Mouse (Mus musculus) hindbrain, postnatal 0 days (tissue): ENCODE measurements around the gene Zmym6. TPM values are rescaled to one million over a fixed set of nuclear protein-coding genes. Genes with fewer than 3 reads are reported as not detected.
A peak's percentile ranks its signal among the peaks of the same experiment; 100 is the strongest.

Experiments used
- ATAC-seq: fragments of 200-750 bp; cut with Nextera tagmentation; 2 replicates; pipeline ENCODE4 v1.8.0; 2017; ENCODE audit warnings: mild to moderate bottlenecking, moderate TSS enrichment, moderate library complexity
- DNase-seq: peaks from one replicate; pipeline ENCODE4 v3.0.0-alpha.2; 2015; ENCODE audit warnings: low spot score
- H3K27ac ChIP-seq: fragments of 300-500 bp; sonication (generic); 2 replicates; pipeline ENCODE4 v1.5.1; 2014; ENCODE audit warnings: mild to moderate bottlenecking
- H3K27me3 ChIP-seq: fragments of 300-500 bp; sonication (generic); 2 replicates; pipeline ENCODE4 v1.6.1; 2014; ENCODE audit warnings: low read length, mixed read lengths; ENCODE audit not compliant: insufficient read depth
- H3K36me3 ChIP-seq: fragments of 300-500 bp; sonication (generic); 2 replicates; pipeline ENCODE4 v1.6.1; 2014; ENCODE audit warnings: low read length, mixed read lengths; ENCODE audit not compliant: insufficient read depth
- H3K4me1 ChIP-seq: fragments of 300-500 bp; sonication (generic); 2 replicates; pipeline ENCODE4 v1.6.1; 2014; ENCODE audit warnings: antibody characterized with exemption, low read length, mixed read lengths; ENCODE audit not compliant: insufficient read depth
- H3K4me2 ChIP-seq: fragments of 300-500 bp; sonication (generic); 2 replicates; pipeline ENCODE4 v1.6.1; 2014; ENCODE audit warnings: low read depth, mild to moderate bottlenecking, low read length, moderate library complexity, mixed read lengths
- H3K4me3 ChIP-seq: fragments of 300-500 bp; sonication (generic); 2 replicates; pipeline ENCODE4 v1.5.1; 2014; ENCODE audit warnings: low read length
- H3K9ac ChIP-seq: fragments of 300-500 bp; sonication (generic); replicated peaks from 2 replicates; pipeline ENCODE4 v1.6.1; 2014; ENCODE audit warnings: mild to moderate bottlenecking, low read length, moderate library complexity, mixed read lengths
- H3K9me3 ChIP-seq: fragments of 300-500 bp; sonication (generic); 2 replicates; pipeline ENCODE4 v1.6.1; 2016; ENCODE audit warnings: low read length, mixed read lengths
- CTCF ChIP-seq: IDR thresholded peaks from 2 replicates; pipeline ENCODE4 v1.5.1; 2016; ENCODE audit warnings: antibody characterized with exemption, control low read depth, low read depth
- WGBS: fragments of 180-500 bp; shearing (Covaris S2); extraction: QIAGEN DNeasy Blood & Tissue Kit; methylation state at CpG from one replicate; pipeline ENCODE4 v1.1.7; 2014; 5-methylcytosine and 5-hydroxymethylcytosine counted together
- polyA plus RNA-seq: library from polyadenylated mRNA; unstranded; fragments of >200 nt; fragmentation: Nextera tagmentation; extraction: Ambion mirVana; gene quantifications from 2 replicates; pipeline ENCODE4 v1.2.1, GENCODE M21; 2015
- total RNA-seq: library from RNA; depleted of rRNA; stranded (reverse); fragments of >200 nt; gene quantifications from 2 replicates; pipeline ENCODE4 v1.2.3, GENCODE M21; 2014; rRNA removed

Gene Zmym6
- 20.6 and 24.5 TPM in 2 replicates for total RNA-seq
- polyA plus RNA-seq, result 18.3 and 19.9 TPM in 2 replicates

DNA sequence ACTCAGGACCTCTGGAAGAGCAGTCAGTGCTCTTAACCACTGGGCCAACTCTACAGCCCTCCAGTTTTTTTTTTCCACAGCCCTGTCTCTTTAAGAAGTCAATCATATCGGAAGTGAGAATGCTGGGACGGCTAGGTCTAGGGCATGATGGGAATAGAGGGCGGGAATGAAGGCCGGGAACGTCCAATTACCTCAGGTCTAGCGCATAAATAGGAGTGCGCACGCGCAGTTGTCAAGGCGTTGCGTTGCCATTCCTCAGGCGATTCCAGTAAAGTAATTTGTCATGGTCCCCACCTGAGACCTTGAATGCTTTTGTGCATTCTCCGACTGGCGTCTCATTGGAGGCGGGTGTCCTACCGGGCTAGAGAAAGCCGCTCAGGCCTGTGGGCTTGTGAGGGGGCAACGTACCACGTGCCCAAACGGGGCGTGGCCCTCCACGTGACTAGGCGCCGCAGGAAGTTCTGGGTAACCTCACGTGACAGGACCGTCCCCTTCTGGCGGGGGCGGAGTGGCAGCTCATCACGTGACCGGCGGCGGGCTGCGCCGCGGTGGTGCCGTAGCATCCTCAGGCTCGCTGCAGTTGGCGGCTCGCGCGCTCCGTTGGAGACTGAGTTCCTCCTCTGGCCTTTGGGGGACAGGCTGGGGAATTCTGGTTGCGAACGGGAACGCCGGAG is at the start of gene Zmym6:
Zmym6 (plus strand) TSS at position 509 of the 674 bp plus-strand sequence.
- peak within 1 kb of the TSS; percentile 77 for H3K4me2 ChIP-seq
- peaks cover 6% of the 10 kb centered on the region for H3K4me1 ChIP-seq
- peak within 1 kb of the TSS; percentile 63 for H3K9ac ChIP-seq
- H3K36me3 ChIP-seq, result no peaks in the 10 kb centered on the region
- H3K27ac ChIP-seq, result peak within 1 kb of the TSS; percentile 93
- DNase-seq (peak; percentile 99), ATAC-seq (peak; percentile 98)
- H3K9me3 ChIP-seq, result no peaks in the 10 kb centered on the region
- H3K4me3 ChIP-seq, result peak within 1 kb of the TSS; percentile 64
- H3K27me3 ChIP-seq, result no peaks in the 10 kb centered on the region
- peak; percentile 21; the same call in 1 of the 2 replicates for TF ChIP-seq CTCF
- under 1% methylated on average over 46 of the region's 46 CpGs for WGBS

DNA sequence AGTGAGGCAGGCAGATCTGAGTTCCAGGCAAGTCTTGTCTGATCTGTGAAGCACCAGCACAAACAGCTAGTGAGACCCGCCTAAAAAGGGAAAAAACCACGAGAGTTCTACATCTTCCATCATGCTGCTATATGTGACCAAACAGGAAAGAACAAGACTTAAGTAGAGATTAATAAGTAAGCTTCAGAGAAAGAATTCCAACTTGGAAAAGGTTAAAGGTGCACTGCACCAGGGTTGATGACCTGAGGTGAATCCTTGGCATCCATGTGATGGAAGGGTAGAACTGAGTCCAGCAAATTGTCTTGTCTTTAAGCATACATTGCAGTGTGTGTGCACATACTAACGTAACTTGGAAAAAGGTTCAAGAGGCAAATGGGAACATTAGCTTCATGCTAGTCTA is 40.0 kb upstream of the Zmym6 start:
- 94% methylated on average over 3 of the region's 3 CpGs for WGBS
- H3K27me3 ChIP-seq, result no peaks in the 10 kb centered on the region
- no peaks in the 10 kb centered on the region for H3K9me3 ChIP-seq
- no peak overlapping the region for H3K4me3 ChIP-seq
- no peak for ATAC-seq
- TF ChIP-seq CTCF, result no peak
- no peaks in the 10 kb centered on the region for H3K4me1 ChIP-seq
- H3K9ac ChIP-seq, result no peak overlapping the region
- DNase-seq, result no peak
- H3K4me2 ChIP-seq, result no peak overlapping the region
- H3K36me3 ChIP-seq, result peaks cover 37% of the 10 kb centered on the region
- H3K27ac ChIP-seq, result no peak overlapping the region

DNA sequence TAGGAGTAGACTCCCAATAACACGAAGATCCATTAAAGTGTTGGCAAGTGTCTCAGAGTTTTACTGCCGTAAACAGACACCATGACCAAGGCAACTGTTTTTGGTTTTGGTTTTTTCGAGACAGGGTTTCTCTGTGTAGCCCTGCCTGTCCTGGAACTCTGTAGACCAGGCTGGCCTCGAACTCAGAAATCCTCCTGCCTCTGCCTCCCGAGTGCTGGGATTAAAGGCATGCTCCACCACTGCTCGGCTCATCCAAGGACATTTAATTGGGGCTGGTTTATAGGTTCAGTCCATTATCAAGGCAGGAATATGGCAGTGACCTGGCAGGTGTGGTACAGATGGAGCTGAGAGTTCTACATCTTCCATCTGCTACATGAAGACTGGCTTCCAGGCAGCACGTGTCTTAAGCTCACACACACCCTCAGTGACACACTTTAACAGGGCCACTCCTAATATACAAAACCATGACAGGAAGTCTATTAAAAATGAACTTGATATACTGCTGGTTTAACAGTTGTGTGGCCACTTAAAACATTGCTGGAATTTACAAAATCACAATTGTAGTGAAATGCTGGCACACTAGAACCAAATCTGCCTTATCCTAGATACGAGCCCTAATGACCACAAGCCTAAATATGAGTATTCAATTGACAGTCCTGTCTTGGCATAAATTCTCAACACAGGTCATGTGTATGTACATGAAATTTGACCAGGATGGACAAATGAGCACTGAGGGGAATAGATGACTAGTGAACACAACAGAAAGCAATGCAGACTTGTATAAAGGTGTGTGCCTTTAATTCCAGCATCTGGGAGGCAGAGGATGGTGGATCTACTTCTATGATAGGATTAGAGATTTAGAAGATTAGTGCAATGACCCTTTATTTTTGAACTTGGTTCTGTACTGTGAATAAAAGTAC is 39.0 kb upstream of the Zmym6 start:
- ATAC-seq, result no peak
- Histone ChIP-seq H3K4me1 (no peaks in the 10 kb centered on the region), H3K4me2 (no peak overlapping the region), H3K27me3 (no peaks in the 10 kb centered on the region), H3K4me3 (no peak overlapping the region), H3K27ac (no peak overlapping the region), H3K9me3 (no peaks in the 10 kb centered on the region), H3K36me3 (peaks cover 37% of the 10 kb centered on the region), H3K9ac (no peak overlapping the region)
- WGBS, result 82% methylated on average over 8 of the region's 8 CpGs
- no peak for DNase-seq
- no peak for TF ChIP-seq CTCF

DNA sequence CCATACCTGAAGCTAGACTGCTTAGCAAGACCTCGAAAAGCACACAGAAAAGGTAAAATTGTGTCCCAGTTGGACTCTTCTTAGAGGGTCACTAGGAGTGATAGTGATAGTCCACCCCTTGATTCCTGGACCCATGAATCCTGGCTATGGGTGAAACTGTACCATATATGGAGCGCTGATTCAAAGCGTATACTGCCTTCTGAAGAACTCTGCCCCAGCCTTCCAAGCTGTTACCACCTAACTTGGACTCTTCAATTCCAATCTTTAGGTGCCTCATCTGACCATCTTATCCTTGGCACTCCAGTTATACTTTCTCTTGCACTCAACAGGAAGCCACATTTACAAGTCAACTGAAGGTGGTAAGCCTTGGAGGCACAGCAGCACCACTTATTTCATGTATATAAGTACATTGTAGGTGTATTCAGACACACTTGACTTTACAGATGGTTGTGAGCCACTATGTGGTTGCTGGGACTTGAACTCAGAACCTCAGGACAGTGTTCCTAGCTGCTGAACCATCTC is 38.3 kb upstream of the Zmym6 start:
- Histone ChIP-seq H3K4me2 (no peak overlapping the region), H3K9ac (no peak overlapping the region), H3K9me3 (no peaks in the 10 kb centered on the region), H3K27me3 (no peaks in the 10 kb centered on the region), H3K4me3 (no peak overlapping the region), H3K36me3 (peaks cover 37% of the 10 kb centered on the region), H3K4me1 (no peaks in the 10 kb centered on the region), H3K27ac (no peak overlapping the region)
- no peak for TF ChIP-seq CTCF
- ATAC-seq (no peak), DNase-seq (no peak)
- 83% methylated on average over 3 of the region's 3 CpGs for WGBS

DNA sequence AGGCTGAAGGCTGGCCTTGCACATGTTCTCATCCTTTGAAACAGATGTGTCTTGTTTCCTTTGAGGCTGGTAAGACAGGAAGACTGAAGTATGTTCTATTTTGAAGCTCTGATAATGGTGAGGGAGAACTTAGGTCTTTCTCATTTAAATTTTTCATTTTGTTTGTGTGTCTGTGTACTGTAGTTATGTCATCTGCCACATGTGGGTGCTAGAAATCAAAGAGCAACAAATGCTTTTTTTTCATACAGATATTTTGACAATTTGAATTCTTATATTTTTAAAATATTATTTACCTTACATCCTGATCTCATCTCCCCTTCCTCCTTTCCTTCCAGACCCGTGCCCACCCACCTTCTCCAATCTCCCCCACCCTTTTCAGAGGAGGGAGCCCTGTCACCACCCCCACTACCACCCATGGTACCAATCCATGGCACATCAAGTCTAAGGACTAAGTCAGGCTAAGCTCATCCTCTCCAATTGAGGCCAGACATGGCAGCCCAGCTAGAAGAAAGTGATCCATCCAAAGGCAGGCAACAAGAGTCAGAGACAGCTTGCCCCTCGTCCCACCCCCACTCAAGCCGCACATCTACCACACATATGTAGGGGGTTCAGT is 37.2 kb upstream of the Zmym6 start:
- ATAC-seq (no peak), DNase-seq (no peak)
- H3K36me3 ChIP-seq, result peaks cover 37% of the 10 kb centered on the region
- H3K9ac ChIP-seq, result no peak overlapping the region
- no peak overlapping the region for H3K4me3 ChIP-seq
- 75% methylated on average over 3 of the region's 3 CpGs for WGBS
- TF ChIP-seq CTCF, result no peak
- no peaks in the 10 kb centered on the region for H3K27me3 ChIP-seq
- no peaks in the 10 kb centered on the region for H3K9me3 ChIP-seq
- H3K27ac ChIP-seq, result no peak overlapping the region
- no peak overlapping the region for H3K4me2 ChIP-seq
- no peaks in the 10 kb centered on the region for H3K4me1 ChIP-seq

DNA sequence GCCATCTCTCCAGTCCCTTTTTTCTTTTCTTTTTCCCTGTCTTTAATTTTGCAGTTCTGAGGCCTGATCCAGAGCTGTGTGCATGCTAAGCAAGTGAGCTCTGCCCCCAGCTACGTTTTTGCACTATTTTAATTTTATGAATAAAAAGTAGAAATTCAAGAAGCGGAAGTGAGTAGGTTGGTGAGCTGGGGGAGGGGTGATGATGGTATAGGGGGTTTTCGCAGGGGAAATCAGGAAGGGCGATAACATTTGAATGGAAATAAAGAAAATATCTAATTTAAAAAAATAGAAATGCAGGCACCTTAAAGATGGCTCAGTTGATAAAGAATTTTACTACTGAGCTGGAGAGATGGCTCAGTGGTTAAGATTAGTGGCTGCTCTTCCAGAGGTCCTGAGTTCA is 33.6 kb upstream of the Zmym6 start:
- H3K4me1 ChIP-seq, result no peaks in the 10 kb centered on the region
- no peaks in the 10 kb centered on the region for H3K27me3 ChIP-seq
- H3K27ac ChIP-seq, result no peak overlapping the region
- no peaks in the 10 kb centered on the region for H3K9me3 ChIP-seq
- H3K4me2 ChIP-seq, result no peak overlapping the region
- TF ChIP-seq CTCF, result no peak
- DNase-seq, result no peak
- peaks cover 21% of the 10 kb centered on the region for H3K36me3 ChIP-seq
- no peak overlapping the region for H3K4me3 ChIP-seq
- no peak overlapping the region for H3K9ac ChIP-seq
- 86% methylated on average over 4 of the region's 4 CpGs for WGBS
- no peak for ATAC-seq
